Mouse (Mus musculus) liver, embryonic 14.5 days (tissue): ENCODE measurements around the gene Drap1.

Experiments used
- CTCF ChIP-seq: IDR thresholded peaks from 2 replicates; pipeline ENCODE4 v1.5.1; 2016; ENCODE audit warnings: antibody characterized with exemption, low read depth, control low read depth
- EP300 ChIP-seq: IDR thresholded peaks from 2 replicates; pipeline ENCODE4 v1.6.1; 2016; ENCODE audit warnings: antibody characterized with exemption, low read depth

GRCm38 (mm10) chr19:5394168-5394567, 30.6 kb downstream of the Drap1 start:
- no peak for TF ChIP-seq CTCF
- TF ChIP-seq EP300: no peak
